Mouse (Mus musculus) spleen, postnatal 36 days (tissue): ENCODE data around the gene Map2k1.

Experiments
- DNase-seq, 2 experiments: peaks; one replicate each; pipeline ENCODE4 v3.0.0; 2022; ENCODE audit warnings: low spot score in 2 of 2, mixed read lengths in 1 of 2

The Map2k1 gene

GRCm38 (mm10) chr9:64250111-64250730 lies 3.2 kb downstream of the Map2k1 start:
- DNase-seq, result no peak

GRCm38 (mm10) chr9:64249371-64249770 lies 4.1 kb downstream of the Map2k1 start:
- DNase-seq, result peak; percentile 46 to 48

- peak; percentile 22 to 44 for DNase-seq
Observed at GRCm38 (mm10) chr9:64242381-64242831, 11.0 kb downstream of the Map2k1 start.

GRCm38 (mm10) chr9:64240681-64241080 lies 12.8 kb downstream of the Map2k1 start:
- no peak for DNase-seq

GRCm38 (mm10) chr9:64240116-64240515 lies 13.3 kb downstream of the Map2k1 start:
- DNase-seq, result no peak

GRCm38 (mm10) chr9:64236056-64236455 lies 17.4 kb downstream of the Map2k1 start:
- no peak for DNase-seq

- no peak for DNase-seq
Observed at GRCm38 (mm10) chr9:64234768-64235435, 18.5 kb downstream of the Map2k1 start, which contains the start of gene Uchl4. Gene Uchl4, plus strand, starts transcription at chr9:64235201.

GRCm38 (mm10) chr9:64233656-64234055 lies 19.8 kb downstream of the Map2k1 start:
- DNase-seq, result no peak

GRCm38 (mm10) chr9:64232257-64232957 lies 21.0 kb downstream of the Map2k1 start:
- DNase-seq, result no peak

- DNase-seq, result no peak
Observed at GRCm38 (mm10) chr9:64231674-64232073, 21.8 kb downstream of the Map2k1 start.

- no peak for DNase-seq
Observed at GRCm38 (mm10) chr9:64231171-64231570, 22.3 kb downstream of the Map2k1 start.

GRCm38 (mm10) chr9:64228972-64229371 lies 24.5 kb downstream of the Map2k1 start:
- no peak for DNase-seq

GRCm38 (mm10) chr9:64227736-64228135 lies 25.7 kb downstream of the Map2k1 start:
- DNase-seq, result peak; percentile 4 to 10

GRCm38 (mm10) chr9:64225805-64226204 lies 27.6 kb downstream of the Map2k1 start:
- no peak for DNase-seq

- DNase-seq, result no peak
Observed at GRCm38 (mm10) chr9:64222098-64222497, 31.3 kb downstream of the Map2k1 start.

- DNase-seq, result no peak
Observed at GRCm38 (mm10) chr9:64221480-64221879, 32.0 kb downstream of the Map2k1 start.

GRCm38 (mm10) chr9:64220603-64221002 lies 32.8 kb downstream of the Map2k1 start:
- DNase-seq, result no peak

- no peak for DNase-seq
Observed at GRCm38 (mm10) chr9:64219772-64220420, 33.5 kb downstream of the Map2k1 start.

- DNase-seq, result no peak
Observed at GRCm38 (mm10) chr9:64219305-64219704, 34.1 kb downstream of the Map2k1 start.

GRCm38 (mm10) chr9:64217887-64218286 lies 35.5 kb downstream of the Map2k1 start:
- no peak for DNase-seq

- DNase-seq, result no peak
Observed at GRCm38 (mm10) chr9:64216641-64217040, 36.8 kb downstream of the Map2k1 start.

- no peak for DNase-seq
Observed at GRCm38 (mm10) chr9:64216090-64216489, 37.3 kb downstream of the Map2k1 start.
